Mouse (Mus musculus): ENCODE measurements around the gene Cramp1l.

Cramp1l gene

DNA sequence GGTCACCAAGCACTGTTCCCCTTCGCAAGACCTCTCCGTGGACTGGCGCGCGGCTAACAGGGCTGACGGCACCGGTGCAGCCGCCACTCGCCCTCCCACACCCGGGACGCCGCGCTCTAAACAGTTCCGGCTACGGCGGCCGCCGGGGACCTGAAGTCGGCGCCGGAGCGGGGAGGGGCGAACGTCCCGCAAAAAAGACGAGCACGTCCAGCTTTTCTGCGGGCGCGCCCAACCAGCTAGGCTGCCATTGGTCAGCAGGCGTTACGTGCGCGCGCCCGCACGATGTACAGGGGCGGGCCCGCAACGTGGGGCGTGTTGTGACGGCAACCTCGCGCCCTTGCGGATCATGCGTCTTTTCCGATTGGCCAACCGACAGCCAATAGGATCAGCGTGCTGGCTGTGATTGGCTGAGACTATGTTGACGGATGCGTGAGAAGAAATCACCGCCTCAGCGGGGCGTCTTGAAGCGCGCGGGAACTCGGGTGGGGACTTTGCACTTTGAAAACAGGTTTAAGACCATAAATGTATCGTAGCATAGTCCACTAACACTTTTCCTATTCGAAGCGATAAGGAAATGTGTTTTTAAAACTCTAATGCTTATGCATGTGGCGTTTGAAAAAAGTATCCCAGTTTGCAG lies at the start of gene Cramp1l, which contains the start of gene Ift140:
Gene Cramp1l (minus strand): TSS at position 134 of the 637 bp plus-strand sequence.
Gene Ift140 (plus strand): TSS at position 431 of the 637 bp plus-strand sequence.
- peak; percentile 98 for DNase-seq (ENCODE audit: low spot score)

DNA sequence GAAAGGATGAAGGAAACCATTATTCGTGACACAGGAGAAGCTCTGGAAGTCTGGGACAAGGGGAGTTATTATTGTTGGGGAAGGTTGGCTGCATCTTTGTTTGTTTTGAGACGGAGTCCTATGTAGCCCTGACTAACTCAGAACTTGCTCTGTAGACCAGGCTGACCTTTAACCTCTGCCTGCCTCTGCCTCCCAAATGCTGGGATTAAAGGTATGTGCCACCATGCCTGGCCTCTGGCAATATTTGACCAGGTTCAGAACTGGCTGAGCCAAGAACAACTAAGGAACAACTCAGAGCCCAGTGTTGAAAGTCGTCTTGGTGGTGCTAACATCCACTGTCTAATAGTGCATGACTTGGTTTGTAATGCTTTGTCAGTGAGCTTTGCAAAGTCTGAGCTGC lies 49.6 kb upstream of the Cramp1l start:
- DNase-seq (ENCODE audit: low spot score): no peak

DNA sequence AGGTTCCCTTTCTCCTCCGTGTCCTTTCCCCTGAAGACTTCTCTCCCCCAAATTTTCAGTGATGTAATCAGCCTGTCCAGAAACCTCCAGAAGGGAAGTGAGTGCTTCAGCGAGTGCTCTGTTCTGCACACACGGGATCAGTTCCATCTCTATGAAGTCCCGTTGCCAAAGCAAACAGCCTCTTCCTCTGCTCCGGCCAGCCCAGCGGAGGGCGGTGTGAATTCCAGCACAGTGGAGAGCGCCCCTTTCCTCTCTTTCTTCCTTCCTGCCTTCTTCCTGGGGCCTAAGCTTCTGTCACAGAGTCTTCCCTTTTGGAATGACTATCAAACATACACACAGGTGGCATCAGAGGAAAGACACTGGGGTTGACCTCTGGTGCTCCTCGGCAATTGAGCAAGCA lies 48.8 kb upstream of the Cramp1l start:
- no peak for DNase-seq (ENCODE audit: low spot score)

DNA sequence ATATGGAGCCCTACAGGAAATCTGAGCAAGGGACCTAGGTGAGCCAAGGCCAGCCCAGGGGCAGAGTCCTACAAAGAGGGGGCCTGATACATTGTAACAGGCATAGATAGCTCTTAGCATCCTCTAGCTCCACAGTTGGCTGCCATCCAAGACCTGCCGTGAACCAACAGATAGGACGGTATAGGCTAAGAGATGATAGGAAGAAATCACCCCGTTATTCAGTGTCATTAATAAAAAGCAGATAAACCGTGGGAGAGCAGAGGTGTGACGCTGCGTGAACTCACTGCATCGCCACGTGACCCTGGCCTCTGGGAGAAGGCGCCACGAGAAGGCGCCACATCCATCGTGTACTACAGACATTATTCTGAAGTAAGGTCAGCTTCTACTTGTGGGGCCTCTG lies 48.3 kb upstream of the Cramp1l start:
- peak; percentile 83 for DNase-seq (ENCODE audit: low spot score)

DNA sequence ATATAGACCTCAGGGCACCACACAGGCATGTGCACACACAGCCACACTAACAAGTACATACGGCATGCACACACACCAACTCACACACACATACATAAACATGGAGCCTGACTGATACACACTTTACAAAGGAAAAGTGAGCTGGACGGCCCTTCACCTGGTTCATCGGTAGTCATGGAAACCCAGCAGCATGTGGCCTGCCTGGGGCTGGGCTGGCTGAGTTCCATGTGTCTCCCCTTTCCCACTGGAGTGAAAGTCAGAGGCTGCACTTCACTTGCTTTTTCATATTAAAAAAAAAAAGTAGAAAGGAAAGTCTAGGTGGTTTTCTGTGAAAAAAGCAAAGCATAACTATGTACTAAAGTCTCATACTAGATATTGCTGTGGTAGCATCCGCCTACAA lies 47.7 kb upstream of the Cramp1l start:
- DNase-seq (ENCODE audit: low spot score): no peak

DNA sequence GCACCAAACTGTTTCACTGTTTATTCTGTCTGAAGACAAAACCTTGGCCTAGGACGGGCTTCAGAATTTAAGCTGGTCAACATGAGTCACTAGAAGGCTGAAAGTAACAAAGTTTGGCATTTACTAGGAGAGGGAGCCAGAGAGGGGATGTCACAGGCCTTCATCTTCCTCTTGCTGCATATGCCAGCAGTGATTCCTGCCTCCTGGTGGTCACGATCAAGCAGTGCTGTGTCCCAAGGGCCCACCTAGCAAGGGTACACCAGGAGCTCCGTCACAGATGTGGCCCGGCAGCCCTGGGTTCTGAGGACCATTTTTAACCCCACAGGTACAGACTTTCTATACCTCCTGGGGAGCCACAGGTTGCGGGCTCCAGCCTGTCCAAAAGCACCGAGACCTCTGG lies 41.5 kb upstream of the Cramp1l start:
- DNase-seq (ENCODE audit: low spot score): no peak

DNA sequence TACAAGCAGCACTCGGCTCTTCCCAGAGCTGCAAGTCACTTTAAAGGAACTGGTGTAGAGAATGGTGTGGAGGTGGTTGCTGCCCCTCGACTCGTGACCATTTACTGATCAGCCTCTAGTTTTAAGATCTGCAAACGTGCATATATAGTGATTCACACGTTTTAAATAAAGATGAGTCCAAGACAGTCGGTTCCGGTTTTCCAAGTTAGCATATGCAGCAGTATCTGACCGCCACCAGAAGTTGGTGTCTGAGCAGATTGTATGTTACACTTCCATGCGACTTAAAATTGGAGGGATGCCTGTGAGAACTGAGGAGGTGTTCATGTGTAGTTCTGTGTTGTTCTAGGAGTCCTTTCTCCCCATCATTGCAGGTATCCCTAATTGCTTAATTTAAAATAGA lies 37.7 kb upstream of the Cramp1l start:
- DNase-seq (ENCODE audit: low spot score): no peak

DNA sequence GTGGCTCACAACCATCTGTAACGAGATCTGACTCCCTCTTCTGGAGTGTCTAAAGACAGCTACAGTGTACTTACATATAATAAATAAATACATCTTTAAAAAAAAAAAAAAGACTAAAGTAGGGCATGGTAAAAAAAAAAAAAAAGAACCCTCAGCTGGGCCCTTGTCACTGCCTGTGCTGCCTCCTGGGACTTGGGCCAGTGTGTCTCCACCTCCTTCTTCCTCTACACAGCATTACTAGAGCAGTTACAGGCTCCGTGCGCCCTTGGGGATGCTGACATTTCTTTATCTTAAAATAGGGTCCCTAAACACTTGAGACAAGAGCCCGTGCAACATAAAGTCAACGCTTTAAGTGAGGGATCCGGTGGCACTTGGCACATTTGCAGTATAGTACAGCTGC lies 31.6 kb upstream of the Cramp1l start:
- DNase-seq (ENCODE audit: low spot score): no peak

DNA sequence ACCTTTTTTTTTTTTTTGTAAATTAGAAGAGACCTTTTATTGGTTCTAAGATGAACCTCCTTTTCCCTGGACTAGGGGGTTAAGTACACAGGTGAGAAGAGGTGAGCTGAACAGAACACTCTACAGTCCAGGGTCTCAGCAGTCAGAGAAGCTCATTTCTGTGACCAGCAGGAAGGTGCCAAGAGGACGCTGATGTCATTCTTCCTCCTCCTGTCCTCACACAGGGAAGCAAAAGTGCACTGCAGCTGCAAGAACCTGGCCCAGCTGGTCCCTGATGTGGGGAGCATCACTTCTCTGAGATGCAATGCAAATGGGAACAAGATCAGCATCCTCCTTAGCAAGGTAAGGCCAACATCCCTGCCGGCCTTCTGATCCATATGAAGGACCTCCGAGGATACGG lies 29.7 kb upstream of the Cramp1l start:
- no peak for DNase-seq (ENCODE audit: low spot score)

DNA sequence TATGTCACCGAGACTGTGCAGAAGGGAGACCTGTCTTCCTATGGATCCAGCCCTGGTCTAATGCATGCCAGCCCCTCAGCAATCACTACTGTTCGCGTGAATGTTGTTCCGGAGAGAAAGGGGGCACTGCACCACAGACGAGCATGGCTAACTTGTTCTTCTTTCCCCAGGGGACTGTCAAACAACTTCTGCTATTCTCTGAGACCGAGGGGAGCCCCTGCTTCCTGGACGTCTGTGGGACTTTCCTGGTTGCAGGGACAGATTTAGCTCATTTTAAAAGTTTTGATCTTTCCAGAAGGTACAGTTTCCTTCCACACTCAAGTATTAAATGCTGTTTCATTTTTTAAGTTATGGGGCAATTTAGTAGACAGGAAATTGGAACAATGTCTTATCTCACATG lies 29.3 kb upstream of the Cramp1l start:
- no peak for DNase-seq (ENCODE audit: low spot score)

DNA sequence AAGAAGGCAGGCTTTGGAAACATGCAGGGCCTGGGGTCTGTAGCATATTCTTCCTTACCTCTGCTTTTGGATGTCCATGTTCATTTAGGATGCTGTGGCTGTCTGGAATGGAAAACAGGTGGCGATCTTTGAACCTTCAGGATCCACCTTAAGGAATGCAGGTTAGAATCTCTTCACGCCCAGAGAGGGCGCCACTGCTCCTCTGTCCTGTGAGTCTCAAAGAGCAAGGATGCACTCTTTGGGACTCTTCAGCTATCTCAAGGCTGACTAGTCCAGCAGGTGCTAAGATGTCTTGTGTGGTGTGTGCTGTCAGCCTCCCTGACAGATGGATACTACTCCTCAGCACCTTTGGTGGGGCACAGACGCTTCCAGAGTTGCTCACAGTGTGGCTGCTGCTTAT lies 20.6 kb upstream of the Cramp1l start:
- DNase-seq (ENCODE audit: low spot score): no peak

DNA sequence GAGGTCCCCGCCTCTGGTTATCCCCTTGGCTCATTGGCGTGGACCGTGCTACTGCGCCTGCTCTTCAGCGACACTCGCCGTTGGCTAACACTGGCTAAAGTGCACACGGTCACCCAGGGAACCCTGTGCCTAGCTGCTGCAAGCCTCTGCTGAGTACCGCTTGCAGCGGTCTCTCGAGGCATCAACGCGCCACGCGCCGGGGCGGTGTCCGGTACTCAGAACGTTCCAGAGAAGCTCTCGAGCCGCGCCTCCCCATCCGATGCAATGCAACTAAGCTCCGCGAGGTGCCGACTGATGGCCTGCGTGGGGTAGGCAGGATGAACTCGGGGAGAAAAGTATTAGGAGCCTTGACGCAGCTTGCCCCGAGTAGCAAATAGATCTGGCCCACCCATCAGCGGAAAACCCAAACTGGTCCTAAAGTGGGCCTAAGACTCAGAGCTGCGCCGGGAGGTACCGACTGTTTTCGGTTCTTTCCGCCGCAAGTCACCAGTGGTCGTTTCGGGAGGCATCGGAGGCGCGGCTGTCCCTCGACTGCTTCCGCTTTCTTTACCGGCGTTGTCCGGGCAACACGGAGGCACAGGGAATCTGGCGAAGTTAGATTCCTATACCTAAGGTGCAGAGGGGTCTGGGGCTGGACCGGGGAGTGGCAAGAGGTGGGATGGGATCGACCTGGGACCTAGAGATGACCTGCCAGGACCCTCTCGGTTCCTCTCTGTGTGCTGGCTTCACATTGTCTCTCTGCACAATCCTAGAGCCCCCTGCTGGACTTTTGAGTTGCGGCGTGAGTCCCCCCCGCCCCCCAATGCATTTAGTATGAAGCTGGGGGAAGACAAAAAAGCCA lies 924 bp upstream of the Cramp1l start:
- peak; percentile 80 for DNase-seq (ENCODE audit: low spot score)

DNA sequence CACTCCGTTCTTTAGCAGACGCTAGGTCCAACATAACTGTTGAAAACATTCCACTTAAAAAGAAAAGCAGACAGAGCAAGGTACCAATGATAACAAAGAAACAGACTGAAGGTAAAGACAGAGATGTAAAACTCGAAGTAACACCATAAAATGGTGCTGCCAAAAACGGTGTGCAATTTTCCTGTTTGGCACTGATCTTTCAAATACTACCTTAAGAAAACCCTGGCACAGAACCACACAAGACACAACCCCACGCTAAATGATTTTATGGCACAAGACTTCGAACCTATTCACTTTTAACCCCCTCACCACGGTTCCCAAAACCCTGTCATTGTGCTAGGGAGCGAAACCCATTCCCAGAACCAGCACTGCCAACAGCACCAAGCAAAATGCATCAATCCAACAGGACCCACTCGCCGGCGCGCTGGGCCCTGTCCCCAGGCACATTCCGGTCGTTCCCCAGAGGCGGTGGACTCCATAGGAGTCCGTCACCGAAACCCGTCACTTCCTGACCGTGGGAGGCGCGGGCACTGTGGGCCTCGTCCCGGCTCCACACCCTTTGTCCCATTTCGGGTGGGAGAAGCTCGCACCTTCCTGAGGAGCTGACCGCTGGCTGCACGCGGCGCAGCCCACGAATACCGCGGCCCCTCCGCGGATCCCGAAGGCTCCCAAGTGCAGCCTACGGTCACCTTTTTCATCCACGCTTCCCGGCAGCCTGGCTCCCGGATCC lies 582 bp downstream of the Cramp1l start:
- peak; percentile 68 for DNase-seq (ENCODE audit: low spot score)

DNA sequence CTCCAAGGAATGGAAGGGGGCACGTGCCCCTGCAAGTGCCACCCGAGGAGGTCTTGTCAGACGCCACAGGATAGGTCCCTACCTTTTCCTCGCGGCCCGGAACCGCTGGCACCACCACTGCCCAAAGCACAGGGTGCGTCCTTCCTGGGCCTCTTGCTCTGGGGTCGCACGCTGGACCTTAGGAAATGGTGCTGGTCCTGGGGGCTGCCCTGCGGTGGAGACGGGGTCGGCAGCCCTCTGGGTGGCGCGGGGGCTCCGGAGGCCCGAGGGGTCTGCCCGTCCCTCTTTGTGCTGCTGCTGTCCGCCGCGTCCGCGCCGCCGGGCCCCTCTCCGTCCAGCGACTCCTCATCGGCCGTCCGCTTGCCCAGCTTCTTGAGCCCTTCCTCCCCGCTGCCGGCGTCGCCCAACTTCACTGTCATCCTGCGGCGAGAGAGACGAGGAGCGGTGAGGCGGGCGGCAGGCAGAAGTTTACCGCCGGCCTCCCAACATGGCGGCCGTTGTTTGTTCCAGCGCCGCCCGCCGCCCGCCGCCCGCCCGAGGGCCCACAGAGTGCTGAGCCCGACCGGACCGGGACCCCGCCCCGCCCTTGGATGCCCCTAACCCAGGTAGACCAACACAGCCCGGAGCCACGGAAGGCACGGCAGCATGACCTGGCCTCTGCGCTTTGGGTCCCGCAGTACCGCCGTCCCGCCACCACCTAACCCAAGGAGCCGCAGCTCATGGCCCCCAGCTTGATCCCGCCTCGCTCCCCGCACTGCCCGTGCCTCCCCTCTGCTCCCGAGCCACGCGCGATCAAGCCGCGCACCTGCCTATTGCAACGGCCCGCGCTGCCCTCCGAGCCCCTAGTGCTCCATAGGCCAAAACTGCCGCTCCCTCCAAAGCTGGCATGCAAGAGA lies 1.7 kb downstream of the Cramp1l start:
- DNase-seq (ENCODE audit: low spot score): peak; percentile 64

DNA sequence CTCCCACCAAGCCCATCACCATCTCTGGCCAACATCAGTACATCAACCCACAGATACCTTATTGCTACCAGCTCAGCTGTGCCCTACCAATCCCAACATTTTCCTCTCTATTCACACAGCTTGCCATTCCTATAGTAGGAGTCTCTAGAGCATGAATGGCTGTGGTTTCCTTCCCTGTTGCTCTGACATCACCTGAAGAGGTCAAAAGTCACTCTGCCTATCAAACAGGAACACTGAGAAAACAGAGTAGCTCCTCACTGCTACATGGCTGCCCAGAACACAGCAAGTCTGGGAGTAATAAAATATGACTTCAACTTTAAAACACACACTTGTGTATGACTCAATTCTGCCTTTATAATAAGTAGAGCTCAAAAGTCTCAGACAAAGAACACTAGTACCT lies 8.1 kb downstream of the Cramp1l start:
- DNase-seq (ENCODE audit: low spot score): no peak

DNA sequence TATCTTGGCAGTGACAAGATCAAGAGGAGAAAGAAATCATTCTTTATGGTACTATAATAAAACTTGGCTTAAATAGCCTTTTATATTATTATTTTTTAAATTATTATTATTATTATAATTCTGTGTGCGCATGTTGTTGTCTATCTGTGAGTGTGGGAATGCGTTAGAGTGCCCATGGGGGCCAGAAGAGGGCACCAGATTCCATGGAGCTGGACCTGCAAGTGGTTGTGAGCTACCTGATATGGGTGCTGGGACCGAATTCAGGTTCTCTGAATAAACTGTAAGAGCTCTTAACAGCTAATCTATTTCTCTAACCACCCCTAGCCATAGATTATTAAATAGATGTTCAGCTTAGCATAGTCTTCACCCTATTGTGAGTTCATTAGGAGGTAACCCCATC lies 10.5 kb downstream of the Cramp1l start:
- no peak for DNase-seq (ENCODE audit: low spot score)

DNA sequence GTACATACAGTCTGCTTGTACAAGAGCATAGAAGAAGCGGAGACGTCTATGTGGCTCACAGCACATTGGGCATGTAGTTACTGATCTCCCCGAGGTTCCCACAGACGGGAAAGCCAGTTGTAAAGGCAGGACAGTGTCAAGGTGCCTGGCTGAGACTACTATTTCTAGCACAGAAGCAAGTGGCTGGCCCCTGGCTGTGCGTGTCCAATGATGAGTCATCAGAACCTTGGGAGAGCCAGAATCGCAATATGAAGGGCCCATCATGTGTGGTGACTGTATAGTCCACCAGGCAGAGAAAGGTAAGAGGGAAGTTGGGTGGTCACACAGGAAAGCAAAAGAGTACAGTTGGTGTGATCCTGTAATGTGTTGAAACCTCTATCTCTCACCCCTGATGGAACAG lies 20.9 kb downstream of the Cramp1l start:
- no peak for DNase-seq (ENCODE audit: low spot score)

DNA sequence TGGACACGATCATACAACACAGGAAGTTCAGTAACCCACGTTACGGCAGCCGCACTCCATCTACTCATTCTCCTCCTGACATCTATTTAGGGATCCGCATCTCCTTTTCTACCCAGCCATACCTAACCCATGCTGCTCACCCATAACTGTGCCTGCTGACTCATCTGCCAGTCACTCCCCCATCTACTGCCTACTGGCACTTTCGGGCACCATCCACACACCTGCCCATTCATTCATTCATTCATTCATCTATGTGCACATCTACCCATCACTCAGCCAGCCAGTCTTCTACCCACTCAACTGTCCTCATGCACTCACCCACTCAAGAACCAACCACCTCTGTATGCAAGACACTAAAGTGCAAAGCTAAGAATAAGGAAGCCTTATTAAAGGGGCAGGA lies 28.4 kb downstream of the Cramp1l start:
- DNase-seq (ENCODE audit: low spot score): no peak

DNA sequence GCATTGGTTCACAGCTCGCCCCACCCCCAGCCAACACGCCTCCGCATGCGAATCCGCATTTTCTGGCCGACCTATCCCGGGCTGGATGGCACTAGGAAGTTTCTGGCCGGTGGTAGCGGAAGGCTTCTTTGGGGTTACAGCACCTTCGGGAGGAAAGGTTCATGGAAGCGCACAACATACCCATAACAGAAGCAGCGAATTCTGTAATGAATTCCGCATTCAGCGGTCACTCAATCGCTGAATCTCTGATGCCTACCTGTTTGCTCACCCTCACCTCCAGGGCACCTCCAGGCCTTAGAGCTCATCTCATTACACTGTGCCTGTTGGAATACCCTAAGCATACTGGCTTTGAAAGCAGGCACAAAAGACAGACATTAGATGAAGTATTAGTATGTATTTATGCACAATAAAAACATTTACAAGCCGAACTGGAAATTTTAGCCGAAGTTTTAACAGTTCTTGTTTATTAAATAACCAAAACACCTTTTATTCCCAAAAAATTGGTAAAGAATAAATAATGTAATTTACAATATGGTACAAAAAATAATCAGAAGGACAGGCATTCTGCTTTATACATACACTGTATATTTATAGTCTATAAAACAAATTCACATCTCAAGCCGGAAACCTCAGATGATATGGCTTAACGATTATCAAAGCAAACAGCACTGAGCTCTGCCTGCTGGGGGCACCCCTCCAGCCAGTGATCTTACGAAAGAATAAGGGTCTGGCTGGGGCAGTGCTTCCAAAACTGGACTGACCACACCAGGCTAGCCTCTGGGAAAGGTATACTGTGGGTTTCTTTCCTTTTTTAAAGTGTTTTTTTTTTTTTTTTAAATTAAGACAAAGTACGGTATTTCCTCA lies 54.5 kb downstream of the Cramp1l start:
- no peak for DNase-seq (ENCODE audit: low spot score)

DNA sequence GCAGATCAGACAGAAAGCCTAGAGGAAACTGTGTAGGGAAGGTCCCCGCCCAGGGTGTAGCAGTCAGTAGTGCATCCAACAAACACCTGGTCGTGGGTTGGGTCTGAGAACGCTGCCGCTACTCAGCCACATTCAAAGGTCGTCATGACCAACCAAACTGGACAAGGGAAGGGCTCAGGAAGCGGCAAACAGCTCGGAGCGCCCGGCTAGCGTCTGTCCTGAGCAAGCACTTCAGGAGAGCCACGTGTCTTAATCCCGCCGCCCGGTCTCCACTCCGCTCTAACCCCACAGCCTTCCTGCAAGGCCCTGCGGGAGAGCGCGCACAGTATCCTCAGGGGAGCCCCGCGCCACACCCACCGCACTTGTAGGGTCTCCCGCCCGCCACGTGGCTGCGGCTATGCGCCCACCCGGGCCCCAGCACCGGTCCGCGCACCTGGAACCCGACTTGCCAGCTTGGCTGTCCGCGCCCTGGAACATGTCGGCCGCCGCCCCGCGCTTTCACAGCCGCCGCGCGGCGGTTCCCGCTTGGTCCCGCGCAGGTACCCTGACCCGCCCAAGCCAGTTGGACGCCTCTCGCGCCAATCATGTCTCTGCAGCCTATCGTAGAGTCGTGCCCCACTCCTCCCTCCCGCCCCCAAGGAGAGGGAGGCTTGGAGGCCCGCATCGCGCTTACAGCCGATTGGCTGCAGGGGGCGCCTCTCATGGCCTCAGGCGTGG lies 55.3 kb downstream of the Cramp1l start, which contains the start of gene Jpt2:
Gene Jpt2 (minus strand): TSS at position 555 of the 717 bp plus-strand sequence.
- peak; percentile 98 for DNase-seq (ENCODE audit: low spot score)

Data from testis, postnatal 10 days (tissue).